Mouse (Mus musculus) induced T-regulatory cell, adult 2 months (primary cell): Measurements from ENCODE around the gene Tnfrsf13b.

Experiments used
- DNase-seq: peaks from one replicate; pipeline ENCODE4 v3.0.0-alpha.2; 2012; ENCODE audit warnings: low read depth

Tnfrsf13b gene

GRCm38 (mm10) chr11:61126606-61127355, at the start of gene Tnfrsf13b:
Gene Tnfrsf13b, plus strand, starts transcription at chr11:61126755.
- DNase-seq, result no peak

- DNase-seq, result no peak
Observed at GRCm38 (mm10) chr11:61081624-61082023, 44.9 kb upstream of the Tnfrsf13b start.

- DNase-seq, result no peak
Observed at GRCm38 (mm10) chr11:61090195-61090594, 36.4 kb upstream of the Tnfrsf13b start.

GRCm38 (mm10) chr11:61091192-61091591, 35.4 kb upstream of the Tnfrsf13b start:
- DNase-seq, result no peak

GRCm38 (mm10) chr11:61091642-61092262, 34.8 kb upstream of the Tnfrsf13b start:
- DNase-seq, result peak; percentile 75

GRCm38 (mm10) chr11:61098046-61098445, 28.5 kb upstream of the Tnfrsf13b start:
- no peak for DNase-seq

- no peak for DNase-seq
Observed at GRCm38 (mm10) chr11:61102397-61103339, 23.9 kb upstream of the Tnfrsf13b start.

GRCm38 (mm10) chr11:61104241-61104901, 22.2 kb upstream of the Tnfrsf13b start:
- peak; percentile 92 for DNase-seq

GRCm38 (mm10) chr11:61108911-61109361, 17.6 kb upstream of the Tnfrsf13b start:
- no peak for DNase-seq

- DNase-seq, result no peak
Observed at GRCm38 (mm10) chr11:61109707-61110106, 16.8 kb upstream of the Tnfrsf13b start.

- DNase-seq, result no peak
Observed at GRCm38 (mm10) chr11:61110113-61110512, 16.4 kb upstream of the Tnfrsf13b start.

GRCm38 (mm10) chr11:61110928-61111327, 15.6 kb upstream of the Tnfrsf13b start:
- DNase-seq, result no peak

GRCm38 (mm10) chr11:61111472-61111871, 15.1 kb upstream of the Tnfrsf13b start:
- DNase-seq, result no peak

GRCm38 (mm10) chr11:61112323-61112995, 14.1 kb upstream of the Tnfrsf13b start:
- DNase-seq, result peak; percentile 47

- DNase-seq, result no peak
Observed at GRCm38 (mm10) chr11:61116226-61116625, 10.3 kb upstream of the Tnfrsf13b start.

- no peak for DNase-seq
Observed at GRCm38 (mm10) chr11:61119996-61120583, 6.5 kb upstream of the Tnfrsf13b start.

- no peak for DNase-seq
Observed at GRCm38 (mm10) chr11:61122283-61122768, 4.2 kb upstream of the Tnfrsf13b start.

- peak; percentile 38 for DNase-seq
Observed at GRCm38 (mm10) chr11:61122769-61123288, 3.7 kb upstream of the Tnfrsf13b start.

- DNase-seq, result no peak
Observed at GRCm38 (mm10) chr11:61123886-61124285, 2.7 kb upstream of the Tnfrsf13b start.

- no peak for DNase-seq
Observed at GRCm38 (mm10) chr11:61125970-61126369, 585 bp upstream of the Tnfrsf13b start.
